Mouse (Mus musculus) midbrain, postnatal 0 days (tissue): ENCODE measurements around the gene Rabggtb. TPM values are rescaled to one million over a fixed set of nuclear protein-coding genes. Genes with fewer than 3 reads are reported as not detected.
A peak's percentile ranks its signal among the peaks of the same experiment; 100 is the strongest.

Experiments used
- ATAC-seq: fragments of 200-750 bp; cut with Nextera tagmentation; 2 replicates; pipeline ENCODE4 v1.8.0; 2017; ENCODE audit warnings: moderate number of reproducible peaks, mild to moderate bottlenecking, moderate TSS enrichment, moderate library complexity; ENCODE audit not compliant: low FRiP score
- DNase-seq: peaks from one replicate; pipeline ENCODE4 v3.0.0-alpha.2; 2015; ENCODE audit warnings: low spot score
- H3K27ac ChIP-seq: fragments of 300-500 bp; sonication (generic); 2 replicates; pipeline ENCODE4 v1.5.1; 2014; ENCODE audit warnings: low read depth, mild to moderate bottlenecking, low read length, mixed read lengths
- H3K27me3 ChIP-seq: fragments of 300-500 bp; sonication (generic); 2 replicates; pipeline ENCODE4 v1.6.1; 2014; ENCODE audit warnings: low read length, control low read depth, mixed read lengths; ENCODE audit not compliant: insufficient read depth
- H3K36me3 ChIP-seq: fragments of 300-500 bp; sonication (generic); 2 replicates; pipeline ENCODE4 v1.6.1; 2014; ENCODE audit warnings: low read length, control low read depth, mixed read lengths; ENCODE audit not compliant: insufficient read depth
- H3K4me1 ChIP-seq: fragments of 300-500 bp; sonication (generic); 2 replicates; pipeline ENCODE4 v1.6.1; 2014; ENCODE audit warnings: mild to moderate bottlenecking, control low read depth, antibody characterized with exemption, low read length, mixed read lengths; ENCODE audit not compliant: insufficient read depth
- H3K4me2 ChIP-seq: fragments of 300-500 bp; sonication (generic); 2 replicates; pipeline ENCODE4 v1.6.1; 2014; ENCODE audit warnings: low read depth, mild to moderate bottlenecking, low read length, mixed read lengths; ENCODE audit not compliant: poor library complexity, severe bottlenecking
- H3K4me3 ChIP-seq: fragments of 300-500 bp; sonication (generic); 2 replicates; pipeline ENCODE4 v1.5.1; 2014; ENCODE audit warnings: low read depth, mild to moderate bottlenecking, low read length, moderate library complexity
- H3K9ac ChIP-seq: fragments of 300-500 bp; sonication (generic); replicated peaks from 2 replicates; pipeline ENCODE4 v1.6.1; 2014; ENCODE audit warnings: mild to moderate bottlenecking, low read length, moderate library complexity, mixed read lengths; ENCODE audit not compliant: poor library complexity, severe bottlenecking
- H3K9me3 ChIP-seq: fragments of 300-500 bp; sonication (generic); 2 replicates; pipeline ENCODE4 v1.6.1; 2016; ENCODE audit warnings: low read length, control low read depth
- CTCF ChIP-seq: IDR thresholded peaks from 2 replicates; pipeline ENCODE4 v1.5.1; 2016; ENCODE audit warnings: antibody characterized with exemption, mild to moderate bottlenecking
- WGBS: fragments of 180-500 bp; shearing (Covaris S2); extraction: QIAGEN DNeasy Blood & Tissue Kit; methylation state at CpG from one replicate; pipeline ENCODE4 v1.1.7; 2014; 5-methylcytosine and 5-hydroxymethylcytosine counted together
- polyA plus RNA-seq: library from polyadenylated mRNA; unstranded; fragments of >200 nt; fragmentation: Nextera tagmentation; extraction: Ambion mirVana; gene quantifications from 2 replicates; pipeline ENCODE4 v1.2.1, GENCODE M21; 2015
- total RNA-seq: library from RNA; depleted of rRNA; stranded (reverse); fragments of >200 nt; gene quantifications from 2 replicates; pipeline ENCODE4 v1.2.3, GENCODE M21; 2014

Gene Rabggtb
- total and polyA plus RNA-seq, 2 experiments from 2014 or later, result 52.7 to 63.1 TPM

DNA sequence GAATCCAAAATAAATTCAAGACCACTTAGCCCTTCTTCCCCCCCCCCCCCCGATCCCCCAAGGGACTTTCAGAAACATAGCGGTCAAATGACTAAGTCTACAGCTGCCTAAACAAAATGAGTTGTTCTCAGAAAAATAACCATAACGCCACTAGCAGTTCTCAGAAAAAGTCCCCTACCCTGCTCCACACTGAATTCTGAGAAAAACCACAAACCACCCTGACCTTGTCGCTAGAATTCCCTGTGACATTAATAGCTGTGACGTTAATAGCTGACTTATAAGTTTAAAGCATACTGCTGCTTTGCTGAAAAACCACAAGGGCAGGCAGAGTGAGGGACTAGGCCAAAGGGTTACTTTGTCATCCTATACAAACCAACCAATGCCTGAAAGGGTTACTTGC, 45.1 kb upstream of the Rabggtb start:
- H3K27me3 ChIP-seq, result no peaks in the 10 kb centered on the region
- H3K27ac ChIP-seq, result no peak overlapping the region
- H3K9ac ChIP-seq, result no peak overlapping the region
- TF ChIP-seq CTCF, result no peak
- no peak for DNase-seq
- no peaks in the 10 kb centered on the region for H3K36me3 ChIP-seq
- WGBS, result 88% methylated on average over 5 of the region's 5 CpGs
- no peak overlapping the region for H3K4me2 ChIP-seq
- ATAC-seq, result no peak
- no peaks in the 10 kb centered on the region for H3K9me3 ChIP-seq
- no peak overlapping the region for H3K4me3 ChIP-seq
- no peaks in the 10 kb centered on the region for H3K4me1 ChIP-seq

DNA sequence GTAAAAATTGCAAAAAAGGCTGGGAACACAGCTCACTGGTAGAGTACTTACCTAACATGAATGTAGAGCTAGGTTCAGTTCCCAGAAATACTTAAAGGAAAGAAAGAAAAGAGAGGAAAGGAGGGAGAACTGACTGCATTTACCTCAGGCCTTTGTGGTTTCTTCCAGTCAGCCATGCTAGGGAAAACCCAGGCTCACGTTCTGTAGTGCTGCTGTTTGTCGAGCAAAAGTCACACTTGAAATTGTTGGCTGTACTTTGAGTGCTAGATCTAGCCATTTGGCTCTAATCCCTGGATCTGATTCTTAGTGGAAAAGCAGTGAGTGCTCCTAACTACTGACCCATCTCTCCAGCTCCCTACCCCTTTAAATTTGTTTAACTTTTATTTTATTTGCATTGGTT, 35.4 kb upstream of the Rabggtb start:
- no peak overlapping the region for H3K9ac ChIP-seq
- ATAC-seq, result no peak
- TF ChIP-seq CTCF, result no peak
- H3K4me3 ChIP-seq, result no peak overlapping the region
- H3K27ac ChIP-seq, result no peak overlapping the region
- no peaks in the 10 kb centered on the region for H3K36me3 ChIP-seq
- DNase-seq, result no peak
- H3K4me2 ChIP-seq, result no peak overlapping the region
- no peaks in the 10 kb centered on the region for H3K9me3 ChIP-seq
- H3K4me1 ChIP-seq, result no peaks in the 10 kb centered on the region
- WGBS, result 82% methylated on average over 2 of the region's 2 CpGs
- no peaks in the 10 kb centered on the region for H3K27me3 ChIP-seq

- Histone ChIP-seq H3K4me1 (no peaks in the 10 kb centered on the region), H3K9me3 (no peaks in the 10 kb centered on the region), H3K4me3 (no peak overlapping the region), H3K9ac (no peak overlapping the region), H3K27me3 (no peaks in the 10 kb centered on the region), H3K36me3 (no peaks in the 10 kb centered on the region), H3K4me2 (no peak overlapping the region), H3K27ac (no peak overlapping the region)
- ATAC-seq, result no peak
- 74% methylated on average over 4 of the region's 4 CpGs for WGBS
- no peak for DNase-seq
- no peak for TF ChIP-seq CTCF
Observed at GRCm38 (mm10) chr3:153947271-153947670, 34.5 kb upstream of the Rabggtb start.

DNA sequence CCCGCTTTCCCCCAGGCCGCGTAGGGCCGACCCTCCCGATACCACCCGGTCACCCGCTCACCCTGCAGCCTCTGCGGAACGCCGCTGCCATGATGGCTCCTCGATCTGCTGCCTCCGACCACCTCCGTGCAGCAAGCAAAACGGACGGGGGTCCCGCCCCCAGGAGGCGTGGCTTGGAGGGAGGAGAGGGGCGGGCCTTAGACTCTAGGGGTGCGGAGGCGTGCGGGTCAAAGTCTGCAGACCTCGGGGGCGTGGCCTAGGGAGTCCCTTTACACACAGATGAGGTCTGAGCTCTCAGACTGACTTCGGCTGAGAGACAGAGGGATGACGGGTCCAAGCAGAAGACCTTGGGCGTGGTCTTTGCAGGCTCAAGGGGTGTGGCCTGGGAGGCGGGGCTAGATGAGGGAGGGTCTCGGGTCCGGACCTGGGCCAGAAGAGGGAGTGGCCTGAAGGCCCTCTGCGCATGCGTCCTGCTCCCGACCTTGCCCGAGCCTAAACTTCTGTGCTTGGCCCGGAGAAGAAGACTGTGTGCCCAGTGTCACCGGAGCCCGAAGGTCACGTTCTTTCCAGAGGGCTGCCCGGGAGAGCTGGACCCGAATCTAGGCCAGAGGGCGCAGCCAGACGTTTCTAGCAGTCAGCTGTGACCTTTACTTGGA, 31.7 kb upstream of the Rabggtb start, which contains the start of gene Acadm:
Acadm (minus strand) TSS at position 298 of the 656 bp plus-strand sequence.
- Histone ChIP-seq H3K4me1 (no peaks in the 10 kb centered on the region), H3K27ac (peak within 1 kb of the TSS; percentile 77), H3K9me3 (no peaks in the 10 kb centered on the region), H3K36me3 (no peaks in the 10 kb centered on the region), H3K4me2 (peak within 1 kb of the TSS; percentile 72), H3K27me3 (no peaks in the 10 kb centered on the region), H3K4me3 (peak within 1 kb of the TSS; percentile 71), H3K9ac (peak within 1 kb of the TSS; percentile 63)
- ATAC-seq (peak; percentile 96), DNase-seq (peak; percentile 96)
- TF ChIP-seq CTCF, result no peak
- WGBS, result under 1% methylated on average over 40 of the region's 41 CpGs

DNA sequence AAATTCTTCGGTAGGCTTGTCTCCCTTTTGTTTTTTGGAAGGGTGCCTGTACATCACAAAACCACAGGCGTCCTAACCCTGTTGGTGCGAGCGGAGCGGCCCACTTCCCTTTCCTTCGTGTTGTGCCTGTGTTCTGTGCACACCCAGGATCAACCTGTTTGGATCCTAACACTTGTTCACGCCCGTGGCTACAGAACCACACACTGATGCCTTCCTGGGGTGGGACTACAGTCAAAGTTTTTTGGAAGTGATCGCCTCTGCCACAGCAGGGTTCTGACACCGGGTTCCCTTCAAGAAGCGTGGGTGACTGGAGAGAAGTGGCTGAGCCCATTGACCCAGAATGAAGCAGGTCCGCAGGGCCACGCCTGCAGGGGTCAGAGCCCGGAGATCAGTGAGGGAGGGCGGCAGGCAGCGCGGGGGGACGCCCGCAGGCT, 31.1 kb upstream of the Rabggtb start:
- Histone ChIP-seq H3K4me2 (peak overlapping the region; percentile 72), H3K27ac (peak overlapping the region; percentile 77), H3K36me3 (no peaks in the 10 kb centered on the region), H3K27me3 (no peaks in the 10 kb centered on the region), H3K9ac (peak overlapping the region; percentile 63), H3K4me1 (no peaks in the 10 kb centered on the region), H3K4me3 (peak overlapping the region; percentile 71), H3K9me3 (no peaks in the 10 kb centered on the region)
- TF ChIP-seq CTCF, result no peak
- under 1% methylated on average over 19 of the region's 19 CpGs for WGBS
- peak; percentile 7 for DNase-seq
- ATAC-seq, result peak; percentile 59

GRCm38 (mm10) chr3:153943003-153943640, 30.3 kb upstream of the Rabggtb start:
- Histone ChIP-seq H3K27me3 (no peaks in the 10 kb centered on the region), H3K9me3 (no peaks in the 10 kb centered on the region), H3K27ac (no peak overlapping the region), H3K4me2 (peak overlapping the region; percentile 72), H3K4me1 (no peaks in the 10 kb centered on the region), H3K36me3 (no peaks in the 10 kb centered on the region), H3K9ac (no peak overlapping the region), H3K4me3 (peak overlapping the region; percentile 71)
- ATAC-seq (no peak), DNase-seq (peak; percentile 36)
- WGBS, result 26% methylated on average over 12 of the region's 12 CpGs
- TF ChIP-seq CTCF, result no peak
